Mouse (Mus musculus) limb, embryonic 15.5 days (tissue): ENCODE results near the gene Dhdh. TPM values are rescaled to one million over a fixed set of nuclear protein-coding genes. Genes with fewer than 3 reads are reported as not detected.
"Not testable (repeated sequence)": the region's sequence is repeated elsewhere in the genome, so short reads cannot be mapped to it uniquely, and the experiment has no call there.

ENCODE experiments used
- ATAC-seq: fragments of 200-750 bp; cut with Nextera tagmentation; 2 replicates; pipeline ENCODE4 v1.8.0; 2017; ENCODE audit warnings: low read depth, moderate TSS enrichment; ENCODE audit not compliant: insufficient number of reproducible peaks, low FRiP score, low TSS enrichment
- H3K27ac ChIP-seq: fragments of 300-500 bp; sonication (generic); 2 replicates; pipeline ENCODE4 v1.5.1; 2015; ENCODE audit warnings: moderate library complexity, mild to moderate bottlenecking, inconsistent platforms
- H3K27me3 ChIP-seq: fragments of 300-500 bp; sonication (generic); 2 replicates; pipeline ENCODE4 v1.6.1; 2015; ENCODE audit warnings: inconsistent platforms
- H3K36me3 ChIP-seq: fragments of 300-500 bp; sonication (generic); 2 replicates; pipeline ENCODE4 v1.6.1; 2015; ENCODE audit warnings: inconsistent platforms
- H3K4me1 ChIP-seq: fragments of 300-500 bp; sonication (generic); 2 replicates; pipeline ENCODE4 v1.6.1; 2015; ENCODE audit warnings: inconsistent platforms
- H3K4me2 ChIP-seq: fragments of 300-500 bp; sonication (generic); 2 replicates; pipeline ENCODE4 v1.6.1; 2015; ENCODE audit warnings: mild to moderate bottlenecking, inconsistent platforms
- H3K4me3 ChIP-seq: fragments of 300-500 bp; sonication (generic); 2 replicates; pipeline ENCODE4 v1.5.1; 2015; ENCODE audit warnings: mild to moderate bottlenecking, inconsistent platforms
- H3K9ac ChIP-seq: fragments of 300-500 bp; sonication (generic); 2 replicates; pipeline ENCODE4 v1.6.1; 2015; ENCODE audit warnings: inconsistent platforms
- H3K9me3 ChIP-seq: fragments of 300-500 bp; sonication (generic); 2 replicates; pipeline ENCODE4 v1.6.1; 2016; ENCODE audit warnings: inconsistent platforms
- WGBS: fragments of 180-500 bp; shearing (Covaris S2); methylation state at CpG from one replicate; pipeline ENCODE4 v1.1.7; 2015; 5-methylcytosine and 5-hydroxymethylcytosine counted together
- polyA plus RNA-seq: library from polyadenylated mRNA; unstranded; fragments of >200 nt; fragmentation: Nextera tagmentation; extraction: Ambion mirVana; gene quantifications from 2 replicates; pipeline ENCODE4 v1.2.1, GENCODE M21; 2015

Dhdh gene
- polyA plus RNA-seq, 1 experiment from 2014 or later, result 3.1 TPM

DNA sequence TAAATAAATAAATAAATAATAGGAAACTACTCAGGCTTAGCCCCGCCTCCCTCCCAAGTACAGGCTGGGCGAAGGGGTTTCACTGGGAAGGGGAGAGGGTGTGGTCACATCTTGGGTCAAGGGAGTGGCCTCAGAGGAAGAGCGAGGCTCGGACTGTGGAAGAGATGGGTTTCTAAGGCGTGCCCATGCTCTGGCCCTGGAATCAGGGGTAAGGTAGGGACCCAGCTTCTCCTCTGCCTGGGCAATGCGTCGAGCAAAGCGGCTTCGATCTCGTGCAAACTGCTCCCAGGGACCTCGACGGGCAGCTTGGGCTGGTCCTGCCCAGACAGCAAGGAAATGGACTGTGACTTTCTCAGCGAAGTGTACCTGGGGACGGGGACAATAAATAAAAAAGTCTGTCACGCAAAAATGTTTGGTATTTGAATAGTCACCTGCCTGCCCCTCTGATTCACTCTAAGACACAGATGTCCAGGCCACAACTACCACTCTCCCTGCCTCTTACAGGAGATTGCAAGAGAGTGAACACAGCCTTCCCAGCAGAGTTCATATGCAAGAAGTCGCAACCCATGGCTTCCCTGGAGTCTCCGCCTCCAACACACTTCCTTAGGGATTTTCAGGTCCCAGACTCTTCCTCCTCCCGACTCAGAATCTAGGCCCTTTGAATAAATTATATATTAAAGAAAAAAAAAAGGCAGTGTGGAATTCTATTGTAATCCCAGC, 34.5 kb upstream of the Dhdh start:
- 62% methylated on average over 18 of the region's 18 CpGs for WGBS

DNA sequence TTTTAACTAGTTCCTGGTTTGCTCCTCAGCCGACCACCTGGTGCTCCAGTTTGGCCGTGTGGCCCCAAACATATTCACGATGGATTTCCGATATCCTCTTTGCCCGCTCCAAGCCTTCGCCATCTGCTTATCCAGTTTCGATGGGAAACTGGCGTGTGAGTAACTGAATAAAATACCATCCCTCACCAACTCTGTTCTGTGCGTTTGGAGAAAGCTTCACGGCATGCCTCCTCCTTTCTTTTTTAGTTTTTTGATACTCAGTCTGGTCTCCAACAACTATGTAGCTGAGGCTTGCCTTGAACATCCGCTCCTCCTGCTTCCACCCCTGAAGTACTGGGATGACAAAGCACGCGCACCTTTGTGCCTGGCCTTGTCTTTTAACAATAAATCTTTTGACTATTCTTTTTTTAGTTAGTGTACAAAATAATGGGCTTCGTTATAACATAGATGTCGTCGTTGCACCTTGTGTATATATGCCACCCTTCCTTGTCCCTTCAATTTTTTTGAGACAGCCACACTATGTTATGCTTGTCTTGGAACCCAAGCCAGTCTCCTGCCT, 33.7 kb upstream of the Dhdh start:
- WGBS, result 55% methylated on average over 16 of the region's 16 CpGs
- H3K9me3 ChIP-seq, result no peaks in the 10 kb centered on the region
- H3K4me1 ChIP-seq, result peaks cover 39% of the 10 kb centered on the region
- H3K9ac ChIP-seq, result no peak overlapping the region
- ATAC-seq, result no peak
- H3K27me3 ChIP-seq, result no peaks in the 10 kb centered on the region
- H3K4me2 ChIP-seq, result peak overlapping the region; percentile 47
- peaks cover 7% of the 10 kb centered on the region; the same call in 1 of the 2 replicates for H3K36me3 ChIP-seq
- peak overlapping the region; percentile 49 for H3K4me3 ChIP-seq
- H3K27ac ChIP-seq, result peak overlapping the region; percentile 90

More for the DNA sequence above, 34.5 kb upstream of the Dhdh start:
- Histone ChIP-seq H3K4me2 (peak overlapping the region; percentile 26; the same call in 1 of the 2 replicates), H3K4me1 (peaks cover 39% of the 10 kb centered on the region), H3K9ac (no peak overlapping the region), H3K4me3 (0 out of 2 replicates have a peak overlapping the region, but pooled peaks have one; percentile 9), H3K9me3 (no peaks in the 10 kb centered on the region), H3K27me3 (no peaks in the 10 kb centered on the region), H3K27ac (peak overlapping the region; percentile 17; the same call in 1 of the 2 replicates), H3K36me3 (peaks cover 7% of the 10 kb centered on the region; the same call in 1 of the 2 replicates)
- no peak for ATAC-seq

DNA sequence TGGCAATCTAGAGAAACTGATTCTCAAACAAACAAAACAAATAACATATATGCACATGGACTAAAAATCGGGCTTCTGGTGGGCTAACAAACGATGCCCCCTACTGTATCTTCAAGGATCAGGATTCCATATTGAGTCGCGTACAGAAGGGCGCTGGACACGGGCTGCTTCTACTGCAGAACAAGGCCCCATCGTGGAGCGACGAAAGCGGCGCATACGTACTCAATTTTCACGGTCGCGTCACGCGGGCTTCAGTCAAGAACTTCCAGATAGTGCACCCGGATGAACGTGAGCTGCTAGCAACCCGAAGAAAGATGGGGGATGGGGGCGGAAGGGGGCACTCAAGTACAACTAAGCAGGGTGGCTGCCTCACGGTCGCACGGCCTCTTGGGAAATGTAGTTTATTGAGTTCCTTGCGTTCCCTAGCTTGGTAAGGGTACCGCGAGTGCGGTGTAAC, 33.2 kb upstream of the Dhdh start:
- under 1% methylated on average over 28 of the region's 28 CpGs for WGBS

GRCm38 (mm10) chr7:45520605-45521004, 32.0 kb upstream of the Dhdh start:
- Histone ChIP-seq H3K9ac (no peak overlapping the region), H3K27me3 (no peaks in the 10 kb centered on the region), H3K36me3 (peaks cover 7% of the 10 kb centered on the region; the same call in 1 of the 2 replicates), H3K4me1 (peaks cover 39% of the 10 kb centered on the region), H3K27ac (no peak overlapping the region), H3K4me2 (no peak overlapping the region), H3K4me3 (no peak overlapping the region), H3K9me3 (no peaks in the 10 kb centered on the region)
- no peak for ATAC-seq
- WGBS, result 92% methylated on average over 7 of the region's 7 CpGs

More for the DNA sequence above, 33.2 kb upstream of the Dhdh start:
- peaks cover 7% of the 10 kb centered on the region; the same call in 1 of the 2 replicates for H3K36me3 ChIP-seq
- peak; percentile 52 for ATAC-seq
- H3K4me1 ChIP-seq, result peaks cover 39% of the 10 kb centered on the region
- no peaks in the 10 kb centered on the region for H3K9me3 ChIP-seq
- peak overlapping the region; percentile 43; the same call in 1 of the 2 replicates for H3K9ac ChIP-seq
- H3K4me3 ChIP-seq, result peak overlapping the region; percentile 49
- peak overlapping the region; percentile 47 for H3K4me2 ChIP-seq
- peak overlapping the region; percentile 90 for H3K27ac ChIP-seq
- no peaks in the 10 kb centered on the region for H3K27me3 ChIP-seq

- no peaks in the 10 kb centered on the region for H3K27me3 ChIP-seq
- no peak for ATAC-seq
- no peak overlapping the region for H3K4me3 ChIP-seq
- 0 out of 2 replicates have a peak overlapping the region, but pooled peaks have one; percentile 5 for H3K4me2 ChIP-seq
- H3K36me3 ChIP-seq, result peaks cover 4% of the 10 kb centered on the region; the same call in 1 of the 2 replicates
- H3K9ac ChIP-seq, result no peak overlapping the region
- peaks cover 36% of the 10 kb centered on the region for H3K4me1 ChIP-seq
- 0 out of 2 replicates have a peak overlapping the region, but pooled peaks have one; percentile 22 for H3K27ac ChIP-seq
- 74% methylated on average over 8 of the region's 8 CpGs for WGBS
- H3K9me3 ChIP-seq, result no peaks in the 10 kb centered on the region
Measured at GRCm38 (mm10) chr7:45519345-45520120, 30.9 kb upstream of the Dhdh start.

GRCm38 (mm10) chr7:45518618-45519017, 30.0 kb upstream of the Dhdh start:
- Histone ChIP-seq H3K9ac (no peak overlapping the region), H3K4me3 (no peak overlapping the region), H3K9me3 (no peaks in the 10 kb centered on the region), H3K4me2 (no peak overlapping the region), H3K36me3 (peaks cover 1% of the 10 kb centered on the region; the same call in 1 of the 2 replicates), H3K4me1 (peaks cover 31% of the 10 kb centered on the region), H3K27me3 (no peaks in the 10 kb centered on the region), H3K27ac (no peak overlapping the region)
- ATAC-seq, result no peak
- WGBS, result 92% methylated on average over 16 of the region's 16 CpGs

DNA sequence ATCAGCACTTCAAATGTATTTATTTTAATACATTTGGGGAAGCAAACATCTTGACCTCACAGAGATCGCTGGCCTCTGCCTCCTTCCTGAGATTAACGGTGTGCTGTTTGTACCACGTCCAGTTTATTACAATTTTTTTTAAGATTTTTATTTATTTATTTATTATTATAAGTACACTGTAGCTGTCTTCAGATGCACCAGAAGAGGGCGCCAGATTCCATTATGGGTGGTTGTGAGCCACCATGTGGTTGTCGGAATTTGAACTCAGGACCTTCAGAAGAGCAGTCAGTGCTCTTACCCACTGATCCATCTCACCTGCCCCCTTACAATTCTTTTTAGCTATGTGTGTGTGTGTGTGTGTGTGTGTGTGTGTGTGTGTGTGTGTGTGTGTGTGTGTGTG, 28.2 kb upstream of the Dhdh start:
- H3K27ac ChIP-seq, H3K9me3 ChIP-seq, H3K4me3 ChIP-seq, H3K27me3 ChIP-seq, H3K36me3 ChIP-seq, ATAC-seq, H3K9ac ChIP-seq, H3K4me2 ChIP-seq: not testable (repeated sequence)
- 64% methylated on average over 5 of the region's 5 CpGs for WGBS
- H3K4me1 ChIP-seq, result peaks cover 16% of the 10 kb centered on the region

GRCm38 (mm10) chr7:45515436-45515835, 26.8 kb upstream of the Dhdh start:
- Histone ChIP-seq H3K9ac (no peak overlapping the region), H3K4me3 (no peak overlapping the region), H3K4me2 (peak overlapping the region; percentile 33), H3K27ac (peak overlapping the region; percentile 0; the same call in 1 of the 2 replicates), H3K36me3 (no peaks in the 10 kb centered on the region), H3K27me3 (no peaks in the 10 kb centered on the region), H3K9me3 (no peaks in the 10 kb centered on the region), H3K4me1 (peaks cover 11% of the 10 kb centered on the region)
- ATAC-seq, result 0 out of 2 replicates have a peak, but pooled peaks have one; percentile 5
- WGBS, result 21% methylated on average over 16 of the region's 16 CpGs

GRCm38 (mm10) chr7:45514411-45514810, 25.8 kb upstream of the Dhdh start:
- Histone ChIP-seq H3K9me3 (no peaks in the 10 kb centered on the region), H3K4me3 (no peak overlapping the region), H3K27ac (no peak overlapping the region), H3K36me3 (no peaks in the 10 kb centered on the region), H3K4me1 (peaks cover 11% of the 10 kb centered on the region), H3K27me3 (no peaks in the 10 kb centered on the region), H3K9ac (no peak overlapping the region), H3K4me2 (no peak overlapping the region)
- no peak for ATAC-seq
- 81% methylated on average over 7 of the region's 7 CpGs for WGBS

- peak; percentile 87 for ATAC-seq
- Histone ChIP-seq H3K27me3 (no peaks in the 10 kb centered on the region), H3K4me2 (peak within 1 kb of the TSS; percentile 91), H3K27ac (peak within 1 kb of the TSS; percentile 97), H3K4me1 (peaks cover 20% of the 10 kb centered on the region), H3K9me3 (no peaks in the 10 kb centered on the region), H3K9ac (peak within 1 kb of the TSS; percentile 75), H3K36me3 (peaks cover 26% of the 10 kb centered on the region), H3K4me3 (peak within 1 kb of the TSS; percentile 76)
- WGBS, result under 1% methylated on average over 44 of the region's 44 CpGs
Measured at GRCm38 (mm10) chr7:45509912-45510787, 21.5 kb upstream of the Dhdh start, which contains the start of gene Nucb1. Gene Nucb1 (minus strand): TSS chr7:45510406.
